Mouse (Mus musculus) C2C12 (cell line): ENCODE data around the gene Irx6. TPM values are rescaled to one million over a fixed set of nuclear protein-coding genes. Genes with fewer than 3 reads are reported as not detected.

Experiments used
- H3K27me3 ChIP-seq: one replicate; pipeline ENCODE4 v1.6.1; 2011; ENCODE audit not compliant: control insufficient read depth, insufficient read depth, insufficient read length
- H3K36me3 ChIP-seq: one replicate; pipeline ENCODE4 v1.6.1; 2011; ENCODE audit not compliant: control insufficient read depth, insufficient read depth
- H3K4me3 ChIP-seq: one replicate; pipeline ENCODE4 v1.5.1; 2011; ENCODE audit warnings: mild to moderate bottlenecking, control low read depth; ENCODE audit not compliant: poor library complexity, insufficient read depth, severe bottlenecking
- H3K79me2 ChIP-seq: one replicate; pipeline ENCODE4 v1.6.1; 2011; ENCODE audit not compliant: control insufficient read depth, insufficient read depth
- H3K79me3 ChIP-seq: one replicate; pipeline ENCODE4 v1.6.1; 2011; ENCODE audit warnings: low read depth, control low read depth
- H3ac ChIP-seq: one replicate; pipeline ENCODE3; 2011; ENCODE audit warnings: low read depth; ENCODE audit not compliant: control insufficient read depth, insufficient read length
- CEBPB ChIP-seq: IDR thresholded peaks from one replicate; pipeline ENCODE4 v1.6.1; 2011; ENCODE audit warnings: low read depth, mild to moderate bottlenecking, control low read depth, moderate library complexity
- FOSL1 ChIP-seq: IDR thresholded peaks from one replicate; pipeline ENCODE4 v1.8.0; 2011; ENCODE audit warnings: mild to moderate bottlenecking, low read length; ENCODE audit not compliant: poor library complexity, insufficient read depth, severe bottlenecking
- MAX ChIP-seq: IDR thresholded peaks from one replicate; pipeline ENCODE4 v1.6.1; 2011; ENCODE audit warnings: mild to moderate bottlenecking, control low read depth
- MYOD1 ChIP-seq: IDR thresholded peaks from one replicate; pipeline ENCODE4 v1.6.1; 2011; ENCODE audit warnings: low read depth; ENCODE audit not compliant: control insufficient read depth, insufficient read length
- MYOG ChIP-seq: IDR thresholded peaks from one replicate; pipeline ENCODE4 v1.6.1; 2011; ENCODE audit not compliant: control insufficient read depth, insufficient read length; ENCODE audit errors: extremely low read depth
- USF1 ChIP-seq: IDR thresholded peaks from one replicate; pipeline ENCODE4 v1.6.1; 2011; ENCODE audit warnings: low read depth, mild to moderate bottlenecking, control low read depth, moderate library complexity
- polyA plus RNA-seq: library from polyadenylated mRNA; unstranded; fragments of >200 nt; fragmentation: generic; extraction: Trizol; gene quantifications from one replicate; pipeline ENCODE4 v1.2.1, GENCODE M21; 2012; ENCODE audit warnings: missing spikeins

Gene Irx6
- polyA plus RNA-seq, 1 experiment: not detected

GRCm38 (mm10) chr8:92724359-92724758 is 50.3 kb downstream of the Irx6 start:
- H3K27me3 ChIP-seq: no peaks in the 10 kb centered on the region
- TF ChIP-seq MYOD1 (no peak), CEBPB (no peak), FOSL1 (no peak), USF1 (no peak), MAX (no peak), MYOG (no peak)
- H3K36me3 ChIP-seq: no peaks in the 10 kb centered on the region
- no peak overlapping the region for H3ac ChIP-seq
- H3K79me3 ChIP-seq: no peaks in the 10 kb centered on the region
- no peaks in the 10 kb centered on the region for H3K79me2 ChIP-seq
- no peak overlapping the region for H3K4me3 ChIP-seq

Other genes with a start within 250 kb of the Irx6 start
- gene Mmp2, start 153.0 kb downstream of the Irx6 start, polyA plus RNA-seq: 18.1 TPM
- 0.01 TPM for gene Lpcat2, start 181.1 kb downstream of the Irx6 start, polyA plus RNA-seq
- gene Capns2, start 227.1 kb downstream of the Irx6 start, polyA plus RNA-seq: not detected